Mouse (Mus musculus): ENCODE data around the gene Zfp507. TPM values are rescaled to one million over a fixed set of nuclear protein-coding genes. Genes with fewer than 3 reads are reported as not detected.

Zfp507 gene
- not detected in 2 replicates for polyA plus RNA-seq (2012; ENCODE audit: insufficient read depth, insufficient read length, missing spikeins)

- TF ChIP-seq POLR2A (IDR thresholded peaks at IDR 0.05; ENCODE audit: borderline replicate concordance, low read depth, low read length) (no peak), CTCF (IDR thresholded peaks at IDR 0.05; ENCODE audit: low read depth, low read length) (no peak)
- H3K4me3 ChIP-seq (ENCODE audit: insufficient read depth, low read length) = peak within 1 kb of the TSS; percentile 10; the same call in 1 of the 2 replicates
- no peak within 1 kb of the TSS for H3K27ac ChIP-seq (ENCODE audit: insufficient read depth, low read depth, low read length)
- no peaks in the 10 kb centered on the region for H3K4me1 ChIP-seq (ENCODE audit: control insufficient read depth, insufficient read depth, low read length)
Observed at GRCm38 (mm10) chr7:35802906-35803595, at the start of gene Zfp507. Gene Zfp507 (minus strand): TSS chr7:35803003.

GRCm38 (mm10) chr7:35850426-35850825, 47.6 kb upstream of the Zfp507 start:
- Histone ChIP-seq H3K4me3 (ENCODE audit: insufficient read depth, low read length) (no peak overlapping the region), H3K27ac (ENCODE audit: insufficient read depth, low read depth, low read length) (no peak overlapping the region)
- TF ChIP-seq CTCF (IDR thresholded peaks at IDR 0.05; ENCODE audit: low read depth, low read length) = no peak
- no peak for TF ChIP-seq POLR2A (IDR thresholded peaks at IDR 0.05; ENCODE audit: borderline replicate concordance, low read depth, low read length)

GRCm38 (mm10) chr7:35848526-35848925, 45.7 kb upstream of the Zfp507 start:
- Histone ChIP-seq H3K27ac (ENCODE audit: insufficient read depth, low read depth, low read length) (no peak overlapping the region), H3K4me1 (ENCODE audit: control insufficient read depth, insufficient read depth, low read length) (no peaks in the 10 kb centered on the region), H3K4me3 (ENCODE audit: insufficient read depth, low read length) (no peak overlapping the region)
- TF ChIP-seq POLR2A (IDR thresholded peaks at IDR 0.05; ENCODE audit: borderline replicate concordance, low read depth, low read length) = no peak
- TF ChIP-seq CTCF (IDR thresholded peaks at IDR 0.05; ENCODE audit: low read depth, low read length) = no peak

More at GRCm38 (mm10) chr7:35850426-35850825, 47.6 kb upstream of the Zfp507 start:
- no peaks in the 10 kb centered on the region for H3K4me1 ChIP-seq (ENCODE audit: control insufficient read depth, insufficient read depth, low read length)

GRCm38 (mm10) chr7:35840504-35840903, 37.7 kb upstream of the Zfp507 start:
- Histone ChIP-seq H3K4me1 (ENCODE audit: control insufficient read depth, insufficient read depth, low read length) (no peaks in the 10 kb centered on the region), H3K4me3 (ENCODE audit: insufficient read depth, low read length) (no peak overlapping the region), H3K27ac (ENCODE audit: insufficient read depth, low read depth, low read length) (no peak overlapping the region)
- TF ChIP-seq CTCF (IDR thresholded peaks at IDR 0.05; ENCODE audit: low read depth, low read length) (no peak), POLR2A (IDR thresholded peaks at IDR 0.05; ENCODE audit: borderline replicate concordance, low read depth, low read length) (no peak)

- no peak overlapping the region for H3K27ac ChIP-seq (ENCODE audit: insufficient read depth, low read depth, low read length)
- no peaks in the 10 kb centered on the region for H3K4me1 ChIP-seq (ENCODE audit: control insufficient read depth, insufficient read depth, low read length)
- no peak overlapping the region for H3K4me3 ChIP-seq (ENCODE audit: insufficient read depth, low read length)
- TF ChIP-seq CTCF (IDR thresholded peaks at IDR 0.05; ENCODE audit: low read depth, low read length) = no peak
- TF ChIP-seq POLR2A (IDR thresholded peaks at IDR 0.05; ENCODE audit: borderline replicate concordance, low read depth, low read length) = no peak
Observed at GRCm38 (mm10) chr7:35836851-35837250, 34.0 kb upstream of the Zfp507 start.

- H3K4me3 ChIP-seq (ENCODE audit: insufficient read depth, low read length) = no peak overlapping the region
- TF ChIP-seq CTCF (IDR thresholded peaks at IDR 0.05; ENCODE audit: low read depth, low read length) = no peak
- H3K27ac ChIP-seq (ENCODE audit: insufficient read depth, low read depth, low read length) = no peak overlapping the region
- no peaks in the 10 kb centered on the region for H3K4me1 ChIP-seq (ENCODE audit: control insufficient read depth, insufficient read depth, low read length)
Observed at GRCm38 (mm10) chr7:35836415-35836814, 33.6 kb upstream of the Zfp507 start.

- H3K4me3 ChIP-seq (ENCODE audit: insufficient read depth, low read length) = no peak overlapping the region
- no peak overlapping the region for H3K27ac ChIP-seq (ENCODE audit: insufficient read depth, low read depth, low read length)
- TF ChIP-seq CTCF (IDR thresholded peaks at IDR 0.05; ENCODE audit: low read depth, low read length) (no peak), POLR2A (IDR thresholded peaks at IDR 0.05; ENCODE audit: borderline replicate concordance, low read depth, low read length) (no peak)
- no peaks in the 10 kb centered on the region for H3K4me1 ChIP-seq (ENCODE audit: control insufficient read depth, insufficient read depth, low read length)
Observed at GRCm38 (mm10) chr7:35830119-35830518, 27.3 kb upstream of the Zfp507 start.

GRCm38 (mm10) chr7:35823906-35824305, 21.1 kb upstream of the Zfp507 start:
- H3K4me3 ChIP-seq (ENCODE audit: insufficient read depth, low read length) = no peak overlapping the region
- no peak overlapping the region for H3K27ac ChIP-seq (ENCODE audit: insufficient read depth, low read depth, low read length)
- TF ChIP-seq CTCF (IDR thresholded peaks at IDR 0.05; ENCODE audit: low read depth, low read length) (no peak), POLR2A (IDR thresholded peaks at IDR 0.05; ENCODE audit: borderline replicate concordance, low read depth, low read length) (no peak)
- H3K4me1 ChIP-seq (ENCODE audit: control insufficient read depth, insufficient read depth, low read length) = no peaks in the 10 kb centered on the region

- Histone ChIP-seq H3K4me1 (ENCODE audit: control insufficient read depth, insufficient read depth, low read length) (no peaks in the 10 kb centered on the region), H3K4me3 (ENCODE audit: insufficient read depth, low read length) (no peak overlapping the region), H3K27ac (ENCODE audit: insufficient read depth, low read depth, low read length) (no peak overlapping the region)
- TF ChIP-seq CTCF (IDR thresholded peaks at IDR 0.05; ENCODE audit: low read depth, low read length) (no peak), POLR2A (IDR thresholded peaks at IDR 0.05; ENCODE audit: borderline replicate concordance, low read depth, low read length) (no peak)
Observed at GRCm38 (mm10) chr7:35822320-35822719, 19.5 kb upstream of the Zfp507 start.

GRCm38 (mm10) chr7:35821357-35821756, 18.6 kb upstream of the Zfp507 start:
- H3K27ac ChIP-seq (ENCODE audit: insufficient read depth, low read depth, low read length) = no peak overlapping the region
- H3K4me1 ChIP-seq (ENCODE audit: control insufficient read depth, insufficient read depth, low read length) = no peaks in the 10 kb centered on the region
- TF ChIP-seq CTCF (IDR thresholded peaks at IDR 0.05; ENCODE audit: low read depth, low read length) = no peak
- no peak for TF ChIP-seq POLR2A (IDR thresholded peaks at IDR 0.05; ENCODE audit: borderline replicate concordance, low read depth, low read length)
- H3K4me3 ChIP-seq (ENCODE audit: insufficient read depth, low read length) = no peak overlapping the region

All from bone marrow macrophage, adult 2 months (primary cell).